Mouse (Mus musculus) gastrocnemius, adult 18-20 months (tissue): Measurements from ENCODE around the gene Lama2. TPM values are rescaled to one million over a fixed set of nuclear protein-coding genes. Genes with fewer than 3 reads are reported as not detected.

Experiments used
- DNase-seq: peaks from one replicate; pipeline ENCODE4 v3.0.0; 2021; ENCODE audit warnings: low spot score
- total RNA-seq, 2 experiments: library from RNA; stranded (reverse); gene quantifications; 2 replicates each; pipeline ENCODE4 v1.2.3; 2021

The Lama2 gene
- total RNA-seq, 2 experiments from 2014 or later = 34.9 to 43.3 TPM

DNA sequence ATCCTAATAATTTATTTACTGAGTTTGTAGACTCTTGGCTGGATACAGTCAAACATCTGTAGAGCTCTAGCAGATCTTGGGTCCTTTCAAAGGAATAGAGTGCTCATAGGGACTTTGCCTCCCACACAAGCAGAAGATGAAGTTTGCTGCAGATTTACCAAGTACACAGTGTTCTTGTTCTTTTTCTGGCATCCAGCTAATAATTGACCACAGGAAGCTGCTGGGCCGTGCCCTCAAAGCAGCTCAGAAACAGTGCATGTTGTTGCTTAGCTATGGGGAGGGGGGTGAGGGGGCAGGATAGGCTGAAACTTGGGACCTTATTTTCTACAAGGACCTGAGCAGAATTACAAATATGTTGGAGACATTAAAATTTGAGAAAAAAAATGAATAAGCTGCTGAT lies 232.0 kb downstream of the Lama2 start:
- DNase-seq = peak; percentile 49

- peak; percentile 54 for DNase-seq
These were observed 234.9 kb downstream of the Lama2 start for GRCm38 (mm10) chr10:27384636-27385035.

GRCm38 (mm10) chr10:27382887-27383609 lies 236.5 kb downstream of the Lama2 start:
- no peak for DNase-seq

- DNase-seq = peak; percentile 41
These were observed 241.3 kb downstream of the Lama2 start for GRCm38 (mm10) chr10:27378286-27378685.

GRCm38 (mm10) chr10:27344278-27344677 lies 275.3 kb downstream of the Lama2 start:
- no peak for DNase-seq

- peak; percentile 9 for DNase-seq
These were observed 297.1 kb downstream of the Lama2 start for GRCm38 (mm10) chr10:27322410-27322990.

DNA sequence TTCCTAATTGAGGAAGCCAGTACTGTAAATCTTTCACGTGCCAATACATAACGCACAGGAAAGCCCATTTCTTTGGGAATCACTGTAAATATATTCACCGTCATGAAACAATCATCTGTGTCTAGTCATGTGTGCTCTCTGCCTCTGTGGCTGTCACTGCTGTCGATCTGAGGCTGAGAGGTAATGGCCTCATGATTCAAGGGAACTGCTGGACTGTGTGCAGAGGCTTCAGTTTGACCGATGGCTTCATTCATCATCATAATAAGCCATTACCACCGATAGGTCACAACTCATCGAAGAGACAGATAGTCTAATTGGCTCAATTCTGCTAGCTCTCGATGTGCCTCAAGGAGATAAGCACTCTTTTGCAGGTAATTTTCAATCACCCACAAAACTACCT lies 312.1 kb downstream of the Lama2 start:
- no peak for DNase-seq

DNA sequence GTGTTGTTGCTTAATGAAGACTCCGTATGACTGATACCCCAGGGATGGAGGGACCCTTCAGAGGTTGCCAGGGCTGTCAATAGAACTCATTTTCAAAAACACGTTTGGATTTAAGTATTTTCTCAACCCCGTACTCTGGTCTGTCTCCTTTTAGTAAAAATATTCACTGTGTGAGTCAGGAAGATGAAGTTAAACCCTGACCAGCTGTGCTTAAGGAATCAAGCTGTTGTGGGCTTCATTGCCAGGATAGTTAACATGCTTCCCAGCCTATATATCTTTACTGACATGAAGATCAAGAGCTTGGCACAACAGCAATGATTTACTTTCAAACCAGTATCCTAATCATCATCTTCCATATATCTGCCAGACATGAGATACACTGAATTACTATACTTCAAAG lies 314.3 kb downstream of the Lama2 start:
- no peak for DNase-seq

- no peak for DNase-seq
These were observed 334.3 kb downstream of the Lama2 start for GRCm38 (mm10) chr10:27285098-27285860.

- DNase-seq = no peak
These were observed 352.1 kb downstream of the Lama2 start for GRCm38 (mm10) chr10:27267432-27267831.

DNA sequence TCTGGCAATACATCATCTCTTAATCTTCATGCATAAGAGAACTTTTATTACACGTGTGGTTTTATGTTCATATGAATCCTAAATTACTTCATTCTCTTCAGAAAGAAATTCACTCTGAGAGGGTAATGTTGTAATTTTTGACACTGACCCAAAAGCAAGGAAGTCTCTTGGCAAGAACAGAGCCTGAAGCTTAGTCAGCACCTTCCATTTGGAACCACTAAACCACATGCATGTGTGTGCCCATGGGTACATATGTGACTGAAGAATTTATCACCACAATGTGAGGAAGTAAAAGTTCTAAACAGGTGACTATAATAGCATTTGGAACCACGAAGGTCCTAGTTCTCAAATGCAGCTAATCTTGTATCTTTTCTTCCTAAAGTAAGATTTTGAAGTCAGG lies 353.7 kb downstream of the Lama2 start:
- DNase-seq = peak; percentile 15

DNA sequence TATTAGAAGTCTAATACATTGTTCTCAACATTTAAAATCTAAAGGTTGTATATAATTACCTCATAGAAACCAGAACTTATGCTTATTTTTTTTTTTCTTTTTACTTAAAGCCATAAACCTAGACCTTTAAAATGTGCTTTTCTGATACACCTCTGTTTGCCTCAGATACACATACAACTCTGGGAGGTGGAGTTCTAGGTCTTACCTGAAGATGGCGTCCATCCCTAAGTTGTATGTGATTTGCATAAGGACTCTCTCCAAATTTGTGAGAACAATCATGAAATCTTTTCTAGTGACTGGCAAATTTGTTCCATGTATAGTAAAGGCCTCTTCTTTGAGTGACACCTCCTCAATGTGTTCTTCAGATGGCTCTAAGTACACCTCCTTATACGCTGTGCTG lies 354.8 kb downstream of the Lama2 start:
- no peak for DNase-seq

GRCm38 (mm10) chr10:27249741-27250140 lies 369.8 kb downstream of the Lama2 start:
- DNase-seq = no peak

DNA sequence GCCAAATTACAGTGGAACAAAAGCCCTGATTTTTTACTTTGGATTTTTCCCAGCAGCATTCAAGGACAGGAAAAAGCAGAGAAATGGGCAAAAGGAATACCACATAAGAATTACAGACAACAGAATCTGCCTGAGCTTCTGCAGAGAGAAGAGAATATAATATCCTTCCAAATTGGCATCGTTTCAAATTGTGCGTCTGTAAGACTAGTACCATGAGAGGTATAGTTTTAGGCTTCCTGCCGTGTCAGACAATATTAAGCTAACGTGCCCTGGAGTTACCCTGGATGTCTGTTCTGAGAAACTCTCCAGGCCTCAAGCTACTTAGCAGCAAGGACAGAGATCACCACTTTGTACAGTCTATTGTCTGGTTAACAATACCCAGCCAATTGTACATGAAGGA lies 384.8 kb downstream of the Lama2 start:
- no peak for DNase-seq

DNA sequence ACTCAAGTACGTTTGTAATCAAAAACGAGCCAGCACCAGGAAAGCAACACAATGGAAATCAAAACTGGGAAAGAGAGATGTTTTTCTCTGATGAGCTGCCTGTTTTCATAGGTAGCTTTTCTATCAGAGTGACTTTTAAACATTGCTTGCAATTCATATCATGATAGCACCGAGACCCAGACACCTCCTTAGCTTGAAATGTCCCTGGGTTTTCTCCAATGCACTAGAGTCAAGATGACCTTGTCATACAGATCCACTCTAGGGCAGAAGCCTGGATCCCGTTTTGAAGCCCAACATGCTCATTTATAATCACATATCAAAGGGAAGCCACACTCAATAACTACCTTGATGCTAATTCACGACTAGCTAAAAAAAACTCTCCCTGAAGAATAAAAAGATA lies 386.0 kb downstream of the Lama2 start:
- DNase-seq = no peak

DNA sequence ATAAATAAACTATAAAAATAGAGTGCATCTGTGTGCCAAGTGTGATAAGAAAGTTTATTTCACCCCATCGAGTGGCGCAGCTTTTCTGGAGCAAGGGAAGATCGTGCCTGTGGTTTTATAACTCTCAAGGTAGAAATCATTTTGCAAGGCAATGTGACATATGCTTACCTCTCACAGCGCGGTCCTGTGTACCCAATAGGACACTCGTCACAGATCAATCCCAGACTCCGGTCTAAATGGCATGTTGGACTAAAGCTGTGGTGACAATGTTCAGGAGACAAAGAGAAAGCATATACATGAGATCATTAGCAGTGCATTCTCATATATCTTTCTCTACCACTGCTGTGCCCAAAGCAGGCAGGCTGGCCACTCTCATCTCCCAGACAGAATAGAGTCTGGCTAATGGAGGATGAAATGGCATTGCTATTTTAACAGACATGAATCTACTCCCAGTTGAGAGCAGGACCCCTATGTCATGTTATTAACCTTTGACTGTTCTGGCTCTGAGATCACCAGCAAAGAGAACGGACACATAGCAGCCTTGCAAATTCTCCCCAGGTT lies 395.7 kb downstream of the Lama2 start:
- no peak for DNase-seq

DNA sequence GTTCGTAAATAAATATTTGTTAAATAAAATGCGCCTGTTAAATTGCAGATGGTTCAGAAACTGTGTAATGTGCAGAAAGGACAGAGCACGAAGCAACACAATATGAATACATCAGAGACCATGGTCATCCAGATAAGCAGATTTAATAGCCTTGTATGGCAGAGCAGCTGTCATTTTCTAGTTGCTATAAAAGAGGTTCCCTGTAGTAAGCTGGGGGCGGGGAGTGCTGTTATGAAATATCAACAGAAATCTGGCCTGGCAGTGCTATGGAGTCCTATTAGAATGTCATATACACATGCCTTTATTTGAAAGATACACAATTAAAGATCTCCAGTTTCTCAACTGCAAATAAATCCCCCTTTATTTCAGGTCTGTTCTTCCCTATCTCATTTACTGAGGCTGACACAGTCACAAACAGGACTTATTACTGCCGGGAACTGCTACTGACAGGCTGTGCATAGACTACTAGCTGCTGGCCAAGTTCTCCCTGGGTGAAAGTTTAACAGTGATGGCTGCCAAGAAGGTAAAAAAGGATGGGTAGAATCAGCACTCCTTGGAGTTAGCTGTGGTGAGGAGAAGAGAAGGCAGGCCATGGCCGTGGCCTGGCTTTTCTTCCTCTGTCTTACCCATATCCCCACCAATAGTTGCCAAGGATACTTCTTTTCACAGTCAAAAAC lies 396.8 kb downstream of the Lama2 start:
- peak; percentile 28 for DNase-seq

- no peak for DNase-seq
These were observed 399.9 kb downstream of the Lama2 start for GRCm38 (mm10) chr10:27219698-27220097.

GRCm38 (mm10) chr10:27207320-27207719 lies 412.2 kb downstream of the Lama2 start:
- no peak for DNase-seq

GRCm38 (mm10) chr10:27198443-27198842 lies 421.1 kb downstream of the Lama2 start:
- no peak for DNase-seq

GRCm38 (mm10) chr10:27193986-27194908 lies 425.3 kb downstream of the Lama2 start:
- DNase-seq = no peak
